Mouse (Mus musculus): Measurements from ENCODE around the gene Gm9507.
"Not testable (repeated sequence)": the region's sequence is repeated elsewhere in the genome, so short reads cannot be mapped to it uniquely, and the experiment has no call there.

Gene Gm9507

GRCm38 (mm10) chr10:77811743-77812142 lies at the start of gene Gm9507:
Gene Gm9507, minus strand, starts transcription at chr10:77811843.
- DNase-seq (ENCODE audit: low spot score) = no peak

- DNase-seq (ENCODE audit: low spot score) = no peak
These were observed 40.9 kb upstream of the Gm9507 start, which contains the start of gene Gm10318 for GRCm38 (mm10) chr10:77852559-77852958. Gene Gm10318, plus strand, starts transcription at chr10:77852859.

GRCm38 (mm10) chr10:77847538-77847937 lies 35.9 kb upstream of the Gm9507 start:
- no peak for DNase-seq (ENCODE audit: low spot score)

- DNase-seq (ENCODE audit: low spot score) = no peak
These were observed 35.3 kb upstream of the Gm9507 start for GRCm38 (mm10) chr10:77846961-77847360.

- no peak for DNase-seq (ENCODE audit: low spot score)
These were observed 34.9 kb upstream of the Gm9507 start, which contains the start of gene Gm36176 for GRCm38 (mm10) chr10:77846503-77846902. Gene Gm36176, plus strand, starts transcription at chr10:77846803.

GRCm38 (mm10) chr10:77839006-77839405 lies 27.4 kb upstream of the Gm9507 start:
- no peak for DNase-seq (ENCODE audit: low spot score)

GRCm38 (mm10) chr10:77835647-77836046 lies 24.0 kb upstream of the Gm9507 start, which contains the start of gene Krtap10-10:
Gene Krtap10-10, plus strand, starts transcription at chr10:77835947.
- no peak for DNase-seq (ENCODE audit: low spot score)

GRCm38 (mm10) chr10:77826951-77827350 lies 15.3 kb upstream of the Gm9507 start, which contains the start of gene Krtap10-4:
Gene Krtap10-4, minus strand, starts transcription at chr10:77827095.
- no peak for DNase-seq (ENCODE audit: low spot score)

GRCm38 (mm10) chr10:77819203-77819602 lies 7.6 kb upstream of the Gm9507 start:
- DNase-seq (ENCODE audit: low spot score) = no peak

GRCm38 (mm10) chr10:77818523-77818922 lies 6.9 kb upstream of the Gm9507 start:
- DNase-seq (ENCODE audit: low spot score) = no peak

- no peak for DNase-seq (ENCODE audit: low spot score)
These were observed 3.9 kb upstream of the Gm9507 start for GRCm38 (mm10) chr10:77815514-77815913.

- no peak for DNase-seq (ENCODE audit: low spot score)
These were observed 2.7 kb upstream of the Gm9507 start, which contains the start of gene Gm2696 for GRCm38 (mm10) chr10:77814382-77814781. Gene Gm2696, plus strand, starts transcription at chr10:77814682.

GRCm38 (mm10) chr10:77804095-77804494 lies 7.5 kb downstream of the Gm9507 start:
- no peak for DNase-seq (ENCODE audit: low spot score)

- DNase-seq (ENCODE audit: low spot score) = no peak
These were observed 12.6 kb downstream of the Gm9507 start, which contains the start of gene Gm19668 for GRCm38 (mm10) chr10:77798921-77799508. Gene Gm19668, minus strand, starts transcription at chr10:77799133.

- DNase-seq (ENCODE audit: low spot score) = not testable (repeated sequence)
These were observed 13.3 kb downstream of the Gm9507 start for GRCm38 (mm10) chr10:77798164-77798920.

- no peak for DNase-seq (ENCODE audit: low spot score)
These were observed 14.0 kb downstream of the Gm9507 start for GRCm38 (mm10) chr10:77797677-77798076.

- no peak for DNase-seq (ENCODE audit: low spot score)
These were observed 16.7 kb downstream of the Gm9507 start, which contains the start of gene Gm9639 for GRCm38 (mm10) chr10:77794976-77795375. Gene Gm9639, minus strand, starts transcription at chr10:77795076.

GRCm38 (mm10) chr10:77788621-77789020 lies 23.0 kb downstream of the Gm9507 start:
- no peak for DNase-seq (ENCODE audit: low spot score)

GRCm38 (mm10) chr10:77787876-77788275 lies 23.8 kb downstream of the Gm9507 start, which contains the start of gene Gm7137:
Gene Gm7137, minus strand, starts transcription at chr10:77788200.
- DNase-seq (ENCODE audit: low spot score) = not testable (repeated sequence)

- DNase-seq (ENCODE audit: low spot score) = not testable (repeated sequence)
These were observed 28.2 kb downstream of the Gm9507 start for GRCm38 (mm10) chr10:77783396-77783795.

- DNase-seq (ENCODE audit: low spot score) = not testable (repeated sequence)
These were observed 29.2 kb downstream of the Gm9507 start, which contains the start of gene Gm3250 for GRCm38 (mm10) chr10:77782442-77782841. Gene Gm3250, minus strand, starts transcription at chr10:77782542.

- not testable (repeated sequence) for DNase-seq (ENCODE audit: low spot score)
These were observed 34.8 kb downstream of the Gm9507 start, which contains the start of gene Gm7138 for GRCm38 (mm10) chr10:77776844-77777243. Gene Gm7138, minus strand, starts transcription at chr10:77776944.

GRCm38 (mm10) chr10:77772142-77772541 lies 39.5 kb downstream of the Gm9507 start:
- DNase-seq (ENCODE audit: low spot score) = not testable (repeated sequence)

Data from lung, postnatal 25 days (tissue).